Mouse (Mus musculus) frontal cortex, postnatal 36 days (tissue): ENCODE measurements at regions not wholly inside any gene's neighbourhood (a gene's known extent, or its start where the extent isn't known, plus 50 kb on each side); places are given as distances from the start of the nearest gene placed in this dataset.

Experiments used
- DNase-seq, 2 experiments: peaks; one replicate each; pipeline ENCODE4 v3.0.0; 2022; ENCODE audit warnings: low spot score in 2 of 2

GRCm38 (mm10) chr16:64166676-64167407 lies 302.9 kb upstream of the Epha3 start:
- peak; percentile 9 to 11 for DNase-seq

DNA sequence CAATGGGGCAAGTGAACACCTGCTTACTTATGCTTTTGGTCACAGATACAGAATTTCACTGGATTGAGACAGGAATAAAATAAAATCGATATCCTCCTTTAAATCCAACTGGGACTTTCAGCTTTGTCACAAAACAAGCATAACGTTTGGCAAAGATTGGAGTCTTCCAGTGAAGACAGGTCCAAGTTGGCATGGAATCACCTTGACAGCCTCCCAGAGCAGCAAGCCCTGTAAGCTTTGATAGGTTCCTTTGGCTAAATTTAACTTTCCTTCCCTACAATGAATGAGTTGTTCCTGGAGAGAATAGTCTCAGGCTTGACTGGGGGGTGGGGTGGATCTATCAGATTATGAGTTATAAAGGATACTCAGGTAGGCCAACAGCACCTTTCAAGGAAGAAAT lies 302.1 kb upstream of the Epha3 start:
- DNase-seq, result no peak

DNA sequence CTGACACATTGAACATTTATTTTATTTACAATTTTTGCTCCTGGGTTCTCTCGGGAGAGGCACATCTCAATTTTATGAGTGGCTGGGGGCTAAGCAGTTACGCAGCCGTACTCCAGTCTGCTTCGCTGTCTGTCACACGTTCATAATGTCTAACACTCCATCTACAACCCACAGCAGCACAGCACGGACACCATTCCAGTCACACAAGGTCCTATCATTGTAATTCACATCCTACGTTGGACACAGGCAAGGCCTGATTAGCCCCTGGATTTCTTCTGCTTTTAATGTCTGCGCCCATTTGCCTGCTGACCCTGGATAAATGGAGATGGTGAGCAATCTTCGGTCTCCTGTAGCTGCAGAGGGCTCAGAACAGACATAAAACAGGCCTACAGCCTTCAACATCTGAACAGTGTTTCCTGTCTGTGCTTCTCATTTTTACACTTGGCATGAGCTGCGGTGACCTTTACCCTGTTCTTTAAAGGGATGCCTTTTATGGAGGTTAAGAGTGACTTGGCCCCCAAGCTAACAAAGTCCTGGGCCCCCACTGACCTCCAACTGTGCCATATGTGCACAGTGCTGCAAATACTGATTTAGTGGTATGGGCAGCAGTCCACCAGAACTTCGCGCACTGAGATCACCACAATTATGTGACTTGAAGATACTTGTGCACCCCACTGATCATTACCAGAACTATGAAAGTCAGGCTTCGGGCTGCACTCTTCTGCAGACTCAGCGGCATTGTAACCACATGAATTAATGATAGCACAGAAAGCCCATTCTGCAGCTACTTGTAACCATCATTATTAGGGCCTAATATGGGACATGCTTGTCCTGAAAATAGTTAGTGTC lies 281.9 kb upstream of the Epha3 start:
- DNase-seq, result no peak
